Mouse (Mus musculus): ENCODE results near the gene Galnt18. TPM values are rescaled to one million over a fixed set of nuclear protein-coding genes. Genes with fewer than 3 reads are reported as not detected.

The Galnt18 gene
- polyA plus RNA-seq, 1 experiment from 2014 or later: 29.3 TPM

DNA sequence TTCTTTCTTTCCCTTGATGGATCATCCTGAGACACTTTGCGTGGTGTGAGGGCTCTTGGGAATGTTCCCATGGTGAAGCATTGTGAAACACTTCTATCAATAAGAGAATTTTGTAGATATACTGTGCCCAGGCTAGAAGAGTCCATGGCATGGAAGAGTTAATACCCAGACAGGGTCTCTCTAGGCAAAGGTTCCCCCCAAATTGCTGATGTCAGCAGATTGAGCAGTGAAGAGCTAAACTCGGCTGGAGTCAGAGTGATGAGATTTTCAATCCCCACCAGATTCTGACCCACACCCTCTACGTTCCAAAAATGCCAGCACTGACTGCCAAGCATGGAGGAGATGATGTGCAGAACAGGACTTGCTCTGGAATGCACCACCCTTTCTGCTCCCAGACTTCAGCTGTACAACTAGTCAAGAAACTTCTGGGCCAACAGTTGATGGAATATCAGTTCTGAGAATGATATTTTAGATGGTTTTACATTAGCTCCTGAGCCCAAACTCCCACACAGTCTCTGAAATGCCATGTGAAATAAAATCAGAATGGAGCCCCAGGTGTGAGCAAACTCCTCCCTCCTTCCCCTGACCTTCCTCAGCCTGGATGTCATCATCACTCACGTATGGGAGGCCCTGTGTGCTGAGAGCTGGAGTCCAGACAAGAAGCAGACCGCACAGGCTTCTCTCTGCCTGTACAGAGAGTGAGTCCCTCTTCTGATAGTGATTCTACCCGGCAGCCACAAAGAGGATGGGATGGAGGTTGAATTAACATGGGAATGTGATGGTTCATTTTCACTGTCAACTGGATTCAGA is 329.3 kb downstream of the Galnt18 start:
- H3K36me3 ChIP-seq: no peaks in the 10 kb centered on the region
- no peak for ATAC-seq (ENCODE audit: insufficient read depth, low FRiP score, low read depth)
- no peaks in the 10 kb centered on the region for H3K4me1 ChIP-seq
- H3K27ac ChIP-seq: no peak overlapping the region
- no peak overlapping the region for H3K9ac ChIP-seq
- no peak overlapping the region for H3K4me3 ChIP-seq (replicated peaks)
- no peak overlapping the region for H3K4me2 ChIP-seq
- no peaks in the 10 kb centered on the region for H3K9me3 ChIP-seq
- H3K27me3 ChIP-seq (replicated peaks): no peaks in the 10 kb centered on the region
- 41% methylated on average over 6 of the region's 6 CpGs for WGBS

DNA sequence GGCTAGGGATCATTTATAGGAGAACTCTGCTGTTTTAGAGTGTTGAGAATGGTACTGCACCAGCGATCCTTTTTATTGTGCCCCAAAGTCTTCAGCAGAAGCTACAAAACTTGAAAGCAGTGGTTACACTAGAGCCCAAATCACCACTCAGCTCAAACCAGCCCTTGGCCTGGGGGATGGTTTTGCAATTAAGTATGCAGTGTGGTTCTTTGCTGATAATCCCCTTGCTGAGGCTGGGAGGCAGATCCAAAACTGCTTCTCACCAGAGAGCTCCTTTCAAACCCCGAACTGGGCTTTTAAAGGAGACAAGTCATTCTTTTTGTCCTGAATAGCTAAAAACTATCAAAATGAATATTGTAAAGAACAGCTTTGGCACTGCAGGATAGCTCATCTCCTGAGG is 346.6 kb downstream of the Galnt18 start:
- no peak for ATAC-seq (ENCODE audit: insufficient read depth, low FRiP score, low read depth)
- H3K36me3 ChIP-seq: no peaks in the 10 kb centered on the region
- H3K4me3 ChIP-seq (replicated peaks): no peak overlapping the region
- no peaks in the 10 kb centered on the region for H3K27me3 ChIP-seq (replicated peaks)
- no peaks in the 10 kb centered on the region for H3K9me3 ChIP-seq
- H3K4me2 ChIP-seq: no peak overlapping the region
- no peak overlapping the region for H3K27ac ChIP-seq
- H3K9ac ChIP-seq: no peak overlapping the region
- WGBS: 44% methylated on average over 2 of the region's 2 CpGs
- no peaks in the 10 kb centered on the region for H3K4me1 ChIP-seq

DNA sequence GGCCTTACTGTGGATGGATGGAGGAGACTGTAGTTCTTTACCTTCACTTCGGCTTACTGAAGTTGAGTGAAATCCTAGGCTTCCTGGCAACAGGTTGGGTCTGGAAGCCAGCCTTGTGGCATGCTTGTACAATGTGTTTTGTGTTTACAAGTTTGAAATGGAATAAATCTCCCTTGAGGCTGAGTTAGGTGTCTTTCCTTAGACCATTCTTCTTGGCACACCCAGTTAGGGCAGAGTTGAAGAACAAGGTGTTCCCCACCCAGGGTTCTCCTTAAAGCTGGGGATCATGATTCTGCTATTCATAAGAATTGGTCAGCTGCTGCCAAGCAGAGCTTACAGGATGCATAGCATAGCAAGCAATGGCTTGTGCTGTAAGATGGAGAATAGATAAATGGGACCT is 352.4 kb downstream of the Galnt18 start:
- H3K4me2 ChIP-seq: no peak overlapping the region
- H3K4me1 ChIP-seq: no peaks in the 10 kb centered on the region
- no peaks in the 10 kb centered on the region for H3K36me3 ChIP-seq
- H3K9ac ChIP-seq: no peak overlapping the region
- H3K27ac ChIP-seq: no peak overlapping the region
- no peak overlapping the region for H3K4me3 ChIP-seq (replicated peaks)
- 91% methylated on average over 1 of the region's 1 CpGs for WGBS
- no peaks in the 10 kb centered on the region for H3K27me3 ChIP-seq (replicated peaks)
- no peaks in the 10 kb centered on the region for H3K9me3 ChIP-seq
- ATAC-seq (ENCODE audit: insufficient read depth, low FRiP score, low read depth): no peak

Small RNAs within 50 kb of the gene (microRNA-seq; reads per million reads assigned to microRNA genes)
- gene Gm25787: not detected

Other genes starting within 250 kb of the Galnt18 start
- 59.2 and 60.5 TPM in 2 replicates for gene Usp47, start 243.5 kb upstream of the Galnt18 start, polyA plus RNA-seq (2015; fragmentation: Nextera tagmentation; extraction: Ambion mirVana)